Mouse (Mus musculus) activated CD4-positive, CD25-positive, alpha-beta regulatory T cell, adult 4 months (primary cell): ENCODE data around the gene Gm20547. TPM values are rescaled to one million over a fixed set of nuclear protein-coding genes. Genes with fewer than 3 reads are reported as not detected.

Experiments used
- polyA plus RNA-seq, 2 experiments: library from polyadenylated mRNA; unstranded; fragments of 100-300 nt; shearing (Covaris generic); gene quantifications; one replicate each; pipeline ENCODE4 v1.2.1; 2017

Gene Gm20547
- polyA plus RNA-seq, 2 experiments from 2014 or later: not detected

Other genes starting within 250 kb of the Gm20547 start
- gene Fkbpl, start 237.3 kb downstream of the Gm20547 start, polyA plus RNA-seq: 1 to 10 TPM; 3.5 to 5.4 TPM
- gene Atf6b, start 234.9 kb downstream of the Gm20547 start, polyA plus RNA-seq: 10 to 100 TPM; 15.6 to 26.7 TPM
- not detected for gene Tnxb, start 211.5 kb downstream of the Gm20547 start, polyA plus RNA-seq
- not detected for gene C4b, start 138.2 kb downstream of the Gm20547 start, polyA plus RNA-seq
- gene Cyp21a1, start 77.5 kb downstream of the Gm20547 start, polyA plus RNA-seq: not detected
- gene Stk19, start 45.1 kb downstream of the Gm20547 start, polyA plus RNA-seq: 10 to 100 TPM; 37.3 to 51.6 TPM
- gene Dxo, start 45.0 kb downstream of the Gm20547 start, polyA plus RNA-seq: 10 to 100 TPM; 19.8 to 28.0 TPM
- gene Skiv2l, start 31.8 kb downstream of the Gm20547 start, polyA plus RNA-seq: 10 to 100 TPM; 26.0 to 38.5 TPM
- gene Nelfe, start 31.7 kb downstream of the Gm20547 start, polyA plus RNA-seq: 10 to 100 TPM; 45.4 to 53.4 TPM
- under 1 TPM; 0.79 to 0.83 TPM for gene Cfb, start 19.5 kb downstream of the Gm20547 start, polyA plus RNA-seq
- gene Zbtb12, start 2.6 kb downstream of the Gm20547 start, polyA plus RNA-seq: not detected
- under 1 TPM in 1 of 2 experiments, not detected in 1; 0.73 TPM for gene C2, start 16.2 kb upstream of the Gm20547 start, polyA plus RNA-seq
- 10 to 100 TPM; 32.8 to 37.0 TPM for gene Ehmt2, start 16.4 kb upstream of the Gm20547 start, polyA plus RNA-seq
- gene Slc44a4, start 32.4 kb upstream of the Gm20547 start, polyA plus RNA-seq: not detected
- 10 to 100 TPM; 18.6 to 19.9 TPM for gene Neu1, start 49.2 kb upstream of the Gm20547 start, polyA plus RNA-seq
- 1 to 10 TPM in 1 of 2 experiments, not detected in 1; 7.0 TPM for gene Hspa1b, start 77.2 kb upstream of the Gm20547 start, polyA plus RNA-seq
- not detected for gene Gm20481, start 87.9 kb upstream of the Gm20547 start, polyA plus RNA-seq
- 1 to 10 TPM in 1 of 2 experiments, under 1 TPM in 1; 0.17 to 5.1 TPM for gene Hspa1a, start 90.1 kb upstream of the Gm20547 start, polyA plus RNA-seq
- under 1 TPM in 1 of 2 experiments, not detected in 1; 0.46 TPM for gene Hspa1l, start 90.7 kb upstream of the Gm20547 start, polyA plus RNA-seq
- 10 to 100 TPM; 45.5 to 61.3 TPM for gene Lsm2, start 99.8 kb upstream of the Gm20547 start, polyA plus RNA-seq
- gene Vars, start 118.9 kb upstream of the Gm20547 start, polyA plus RNA-seq: 10 to 100 TPM; 28.5 to 29.1 TPM
- gene Vwa7, start 134.5 kb upstream of the Gm20547 start, polyA plus RNA-seq: under 1 TPM; 0.11 to 0.12 TPM
- gene Sapcd1, start 146.0 kb upstream of the Gm20547 start, polyA plus RNA-seq: 1 to 10 TPM; 1.8 to 2.1 TPM
- 1 to 10 TPM; 1.3 to 1.6 TPM for gene Msh5, start 164.7 kb upstream of the Gm20547 start, polyA plus RNA-seq
- 100 to 1,000 TPM; 464 to 670 TPM for gene Clic1, start 167.9 kb upstream of the Gm20547 start, polyA plus RNA-seq
- gene Ddah2, start 177.0 kb upstream of the Gm20547 start, polyA plus RNA-seq: 1 to 10 TPM in 1 of 2 experiments, under 1 TPM in 1; 0.36 to 1.8 TPM
- not detected for gene Ly6g6c, start 183.3 kb upstream of the Gm20547 start, polyA plus RNA-seq
- not detected for gene Mpig6b, start 184.1 kb upstream of the Gm20547 start, polyA plus RNA-seq
- gene Ly6g6e, start 194.9 kb upstream of the Gm20547 start, polyA plus RNA-seq: not detected
- not detected for gene Ly6g6d, start 196.0 kb upstream of the Gm20547 start, polyA plus RNA-seq
- under 1 TPM in 1 of 2 experiments, not detected in 1; 0.29 TPM for gene Ly6g6f, start 203.6 kb upstream of the Gm20547 start, polyA plus RNA-seq
- gene Abhd16a, start 207.2 kb upstream of the Gm20547 start, polyA plus RNA-seq: 10 to 100 TPM; 18.7 to 20.6 TPM
- not detected for gene Ly6g5c, start 226.2 kb upstream of the Gm20547 start, polyA plus RNA-seq
- 1 to 10 TPM; 1.9 to 2.4 TPM for gene Ly6g5b, start 233.4 kb upstream of the Gm20547 start, polyA plus RNA-seq
- gene Gpank1, start 239.4 kb upstream of the Gm20547 start, polyA plus RNA-seq: 10 to 100 TPM; 60.4 to 70.2 TPM
- gene Csnk2b, start 240.0 kb upstream of the Gm20547 start, polyA plus RNA-seq: 100 to 1,000 TPM; 274 to 355 TPM
- 10 to 100 TPM; 22.6 to 26.3 TPM for gene D17H6S53E, start 244.3 kb upstream of the Gm20547 start, polyA plus RNA-seq